Mouse (Mus musculus) testis, adult 2 months (tissue): ENCODE results near the gene Wnk2.

Experiments
- CTCF ChIP-seq: fragments of 200-500 bp; IDR thresholded peaks from 2 replicates; pipeline ENCODE4 v1.5.1; 2012; ENCODE audit warnings: low read depth, mild to moderate bottlenecking, inconsistent platforms, low read length, moderate library complexity; ENCODE audit not compliant: control insufficient read depth, insufficient read depth, insufficient replicate concordance
- POLR2A ChIP-seq: fragments of 200-500 bp; IDR thresholded peaks from 2 replicates; pipeline ENCODE4 v1.6.1; 2012; ENCODE audit warnings: low read depth, mild to moderate bottlenecking, inconsistent platforms, low read length, moderate library complexity; ENCODE audit not compliant: control insufficient read depth

- no peak for TF ChIP-seq CTCF
- no peak for TF ChIP-seq POLR2A
Measured at GRCm38 (mm10) chr13:49042371-49042770, 105.4 kb downstream of the Wnk2 start.
